8 mouse cellular contexts compared by ENCODE assay signal in genomic region chr4:132345135-132345842, GRCm38 (mm10). TPM values are rescaled to one million over a fixed set of nuclear protein-coding genes. Genes with fewer than 3 reads are reported as not detected.
DNase-seq lines count a peak whose midpoint lies in the region; ATAC-seq and TF ChIP-seq lines count a peak whose summit lies in the region.

No protein-coding gene starts in this region.

- peak; percentile 98 for TF ChIP-seq CTCF in liver, postnatal 0 days (IDR thresholded peaks at IDR 0.05; ENCODE audit: low read depth)
- TF ChIP-seq CTCF in testis, adult 2 months (IDR thresholded peaks at IDR 0.05; ENCODE audit: control insufficient read depth, insufficient read depth, insufficient replicate concordance, low read depth, low read length), result peak; percentile 89

- TF ChIP-seq EP300 in liver, postnatal 0 days (IDR thresholded peaks at IDR 0.05; ENCODE audit: low read depth), result no peak

- no peaks in the 10 kb centered on the region for H3K36me3 ChIP-seq in forebrain, embryonic 14.5 days (ENCODE audit: control insufficient read depth, insufficient read depth, low read length)
- H3K36me3 ChIP-seq in liver, postnatal 0 days (replicated peaks; ENCODE audit: insufficient read depth, low read length), result peaks cover 7% of the 10 kb centered on the region
- no peaks in the 10 kb centered on the region for H3K36me3 ChIP-seq in neural tube, embryonic 13.5 days
- H3K36me3 ChIP-seq in testis, adult 2 months (ENCODE audit: control insufficient read depth, insufficient read depth, low read length), result no peaks in the 10 kb centered on the region

- no peaks in the 10 kb centered on the region for H3K9me3 ChIP-seq in forebrain, embryonic 14.5 days (replicated peaks; ENCODE audit: control insufficient read depth, low read length)
- H3K9me3 ChIP-seq in liver, postnatal 0 days (ENCODE audit: low read length), result no peaks in the 10 kb centered on the region
- no peaks in the 10 kb centered on the region for H3K9me3 ChIP-seq in neural tube, embryonic 13.5 days

- H3K27me3 ChIP-seq in forebrain, embryonic 14.5 days (replicated peaks; ENCODE audit: control insufficient read depth, insufficient read depth, low read length), result no peaks in the 10 kb centered on the region
- H3K27me3 ChIP-seq in liver, postnatal 0 days (ENCODE audit: insufficient read depth, low read length), result no peaks in the 10 kb centered on the region
- H3K27me3 ChIP-seq in neural tube, embryonic 13.5 days, result no peaks in the 10 kb centered on the region
- no peaks in the 10 kb centered on the region for H3K27me3 ChIP-seq in testis, adult 2 months (ENCODE audit: control insufficient read depth, insufficient read depth, low read length)

- peak; percentile 89 for DNase-seq in ES-CJ7 (ENCODE audit: low read depth, low spot score)
- DNase-seq in cerebellum, adult 11 months, result peak; percentile 95
- peak; percentile 90 for DNase-seq in forebrain, embryonic 14.5 days (ENCODE audit: low spot score)
- DNase-seq in heart, postnatal 14 days, result peak; percentile 98 to 99
- DNase-seq in layer of hippocampus, adult 11-12 months (ENCODE audit: low spot score), result peak; percentile 98
- peak; percentile 97 for DNase-seq in liver, postnatal 0 days

- peak overlapping the region; percentile 93 for H3K4me2 ChIP-seq in forebrain, embryonic 14.5 days (ENCODE audit: low read length)
- H3K4me2 ChIP-seq in liver, postnatal 0 days (ENCODE audit: low read depth, low read length), result peak overlapping the region; percentile 98
- peak overlapping the region; percentile 99 for H3K4me2 ChIP-seq in neural tube, embryonic 13.5 days

- peak; percentile 92 for ATAC-seq in forebrain, embryonic 14.5 days
- peak; percentile 89 for ATAC-seq in liver, postnatal 0 days
- peak; percentile 89 for ATAC-seq in neural tube, embryonic 13.5 days (ENCODE audit: low read depth)

- peak overlapping the region; percentile 52 for H3K27ac ChIP-seq in forebrain, embryonic 14.5 days (ENCODE audit: low read depth, low read length)
- H3K27ac ChIP-seq in liver, postnatal 0 days (ENCODE audit: low read depth), result peak overlapping the region; percentile 85
- peak overlapping the region; percentile 20; the same call in 1 of the 2 replicates for H3K27ac ChIP-seq in neural tube, embryonic 13.5 days (replicated peaks)
- peak overlapping the region; percentile 67 for H3K27ac ChIP-seq in testis, adult 2 months (ENCODE audit: control insufficient read depth, insufficient read depth, low read depth, low read length)

- peak; percentile 4 for TF ChIP-seq POLR2A in testis, adult 2 months (IDR thresholded peaks at IDR 0.05; ENCODE audit: control insufficient read depth, low read depth, low read length)

- intact Hi-C loops in heart, postnatal 14 days (cut with DNase I), result loop anchor here (1.0 to 5.0 kb wide), 2 partner anchors 52 to 167 kb away; partner anchors contain the start of gene Sesn2

- peak overlapping the region; percentile 80 for H3K9ac ChIP-seq in forebrain, embryonic 14.5 days (ENCODE audit: low read length)
- H3K9ac ChIP-seq in liver, postnatal 0 days (replicated peaks), result peak overlapping the region; percentile 90
- peak overlapping the region; percentile 70 for H3K9ac ChIP-seq in neural tube, embryonic 13.5 days

- WGBS in forebrain, embryonic 14.5 days, result under 1% methylated on average over 83 of the region's 83 CpGs
- WGBS in liver, postnatal 0 days (ENCODE audit: insufficient replicate concordance), result under 1% methylated on average over 62 of the region's 83 CpGs
- WGBS in neural tube, embryonic 13.5 days, result under 1% methylated on average over 81 of the region's 83 CpGs

- H3K4me3 ChIP-seq in forebrain, embryonic 14.5 days (ENCODE audit: low read depth, low read length), result peak overlapping the region; percentile 78
- peak overlapping the region; percentile 88 for H3K4me3 ChIP-seq in liver, postnatal 0 days (ENCODE audit: low read depth, low read length)
- H3K4me3 ChIP-seq in neural tube, embryonic 13.5 days, result peak overlapping the region; percentile 79
- peak overlapping the region; percentile 89 for H3K4me3 ChIP-seq in testis, adult 2 months (ENCODE audit: control insufficient read depth, low read depth, low read length)

- H3K4me1 ChIP-seq in forebrain, embryonic 14.5 days (ENCODE audit: control insufficient read depth, insufficient read depth, low read length), result peaks cover 10% of the 10 kb centered on the region; the same call in 1 of the 2 replicates
- H3K4me1 ChIP-seq in liver, postnatal 0 days (ENCODE audit: insufficient read depth), result peaks cover 22% of the 10 kb centered on the region
- peaks cover 26% of the 10 kb centered on the region for H3K4me1 ChIP-seq in neural tube, embryonic 13.5 days (replicated peaks)
- H3K4me1 ChIP-seq in testis, adult 2 months (ENCODE audit: control insufficient read depth, insufficient read depth, low read length), result no peaks in the 10 kb centered on the region; the same call in 1 of the 2 replicates

RNA-seq across cellular contexts. Expression of gene Rcc1, which starts 8.1 kb away (rescaled TPM):
- 42.2 and 42.4 TPM in 2 replicates for polyA plus RNA-seq in forebrain, embryonic 14.5 days (2014; fragmentation: Nextera tagmentation; extraction: Ambion mirVana)
- 10 to 100 TPM in 1 of 2 experiments, 1 to 10 TPM in 1; 9.5 to 13.3 TPM for total RNA-seq in heart, postnatal 14 days (2021)
- 21.3 and 25.6 TPM in 2 replicates for polyA plus RNA-seq in liver, postnatal 0 days (2015; fragmentation: Nextera tagmentation; extraction: Ambion mirVana)
- 35.6 and 36.1 TPM in 2 replicates for polyA plus RNA-seq in neural tube, embryonic 13.5 days (2015; fragmentation: Nextera tagmentation; extraction: Ambion mirVana)
- 179 and 185 TPM in 2 replicates for polyA plus RNA-seq in testis, adult 2 months (2012; rRNA removed)

RNA-seq across cellular contexts. Expression of gene Trnau1ap, which starts 16.0 kb away (rescaled TPM):
- 87.3 and 97.9 TPM in 2 replicates for polyA plus RNA-seq in forebrain, embryonic 14.5 days (2014; fragmentation: Nextera tagmentation; extraction: Ambion mirVana)
- total RNA-seq in heart, postnatal 14 days (2021), result 10 to 100 TPM; 21.6 to 24.6 TPM
- polyA plus RNA-seq in liver, postnatal 0 days (2015; fragmentation: Nextera tagmentation; extraction: Ambion mirVana), result 30.4 and 33.8 TPM in 2 replicates
- 77.5 and 81.3 TPM in 2 replicates for polyA plus RNA-seq in neural tube, embryonic 13.5 days (2015; fragmentation: Nextera tagmentation; extraction: Ambion mirVana)
- 5.1 and 6.0 TPM in 2 replicates for polyA plus RNA-seq in testis, adult 2 months (2012; rRNA removed)

RNA-seq across cellular contexts. Expression of gene Rab42, which starts 42.1 kb away (rescaled TPM):
- polyA plus RNA-seq in forebrain, embryonic 14.5 days (2014; fragmentation: Nextera tagmentation; extraction: Ambion mirVana), result 0.30 and 0.79 TPM in 2 replicates
- total RNA-seq in heart, postnatal 14 days (2021), result under 1 TPM; 0.39 to 0.76 TPM
- 0.30 and 0.73 TPM in 2 replicates for polyA plus RNA-seq in liver, postnatal 0 days (2015; fragmentation: Nextera tagmentation; extraction: Ambion mirVana)
- 1.1 and 1.7 TPM in 2 replicates for polyA plus RNA-seq in neural tube, embryonic 13.5 days (2015; fragmentation: Nextera tagmentation; extraction: Ambion mirVana)
- polyA plus RNA-seq in testis, adult 2 months (2012; rRNA removed), result 24.9 and 31.4 TPM in 2 replicates

Comparison
In these comparisons a context has a peak if more than half of its experiments do, and no peak if none do; other contexts are left out.
1. Peak in every context shown above with its lines: DNase-seq, ATAC-seq, H3K4me3 ChIP-seq and H3K27ac ChIP-seq.
2. H3K27ac ChIP-seq: peak in every context shown above with its lines; median percentile 85 in liver, postnatal 0 days; 67 in testis, adult 2 months; 52 in forebrain, embryonic 14.5 days; 20 in neural tube, embryonic 13.5 days.